ENCODE assay signal across 17 mouse cellular contexts in the genomic region with DNA sequence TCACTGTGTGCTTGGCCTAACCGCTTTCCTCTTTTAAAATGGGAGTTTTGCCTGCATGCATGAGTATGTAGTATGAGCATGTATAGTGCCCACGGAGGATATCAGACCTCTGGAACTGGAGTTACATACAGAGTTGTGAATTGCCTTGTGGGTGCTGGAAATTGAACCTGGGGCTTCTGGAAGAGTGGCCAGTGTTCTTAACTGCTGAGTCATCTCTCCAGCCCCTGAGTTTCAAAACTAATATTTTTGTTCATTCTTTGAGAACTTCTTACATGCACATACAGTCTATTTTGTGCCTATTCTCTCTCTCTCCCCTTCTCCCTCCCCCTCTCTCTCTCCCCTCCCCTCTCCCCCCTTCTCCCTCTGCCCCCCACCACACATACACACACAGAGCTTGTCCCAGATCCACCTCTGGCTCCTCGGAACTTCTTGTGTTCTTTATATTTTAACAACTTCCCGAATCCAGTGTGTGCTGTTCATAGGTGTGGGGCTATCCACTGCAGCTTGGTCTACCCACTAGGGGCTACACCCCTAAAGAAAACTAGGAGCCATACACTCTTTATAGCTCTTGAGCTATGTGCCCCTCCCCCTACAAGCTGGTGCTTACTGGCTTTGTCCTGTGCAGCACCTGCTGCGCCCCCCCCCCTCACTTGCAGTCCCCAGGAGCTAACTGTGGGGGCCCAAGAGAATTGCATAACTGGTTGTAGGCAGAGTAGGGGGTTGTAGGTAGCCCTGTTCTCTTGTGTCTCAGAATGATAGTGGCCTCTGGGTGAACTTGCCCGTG.
DNase-seq lines count a peak whose midpoint lies in the region; ATAC-seq lines count a peak whose summit lies in the region.
"Had no signal": no experiment of that assay in that cellular context is flagged by ENCODE, and none has a peak within 500 bp of the region (broad histone marks: within the 10 kb centered on the region; RNA-seq: fewer than 3 reads in every experiment).

No protein-coding gene starts in this region.

- 0 out of 2 replicates have a peak, but pooled peaks have one; percentile 47 for ATAC-seq in embryonic facial prominence, embryonic 12.5 days (ENCODE audit: insufficient number of reproducible peaks, insufficient read depth, low FRiP score, low TSS enrichment)
- 0 out of 2 replicates have a peak, but pooled peaks have one; percentile 25 for ATAC-seq in lung, embryonic 16.5 days (ENCODE audit: low read depth)
- peak; percentile 70 for ATAC-seq in intestine, embryonic 15.5 days
- ATAC-seq in hindbrain, embryonic 11.5 days (ENCODE audit: low FRiP score): no peak
- ATAC-seq in granulocyte monocyte progenitor cell, adult 5-6 weeks (replicated peaks; ENCODE audit: poor library complexity, severe bottlenecking): no peak
- ATAC-seq: hindbrain, embryonic 16.5 days; lung, postnatal 0 days had no signal

- no peak overlapping the region for H3K9ac ChIP-seq in embryonic facial prominence, embryonic 12.5 days
- no peak overlapping the region for H3K9ac ChIP-seq in lung, embryonic 16.5 days (ENCODE audit: low read length)
- H3K9ac ChIP-seq in intestine, embryonic 15.5 days: no peak overlapping the region
- no peak overlapping the region for H3K9ac ChIP-seq in hindbrain, embryonic 11.5 days (ENCODE audit: low read depth, low read length)

- H3K4me2 ChIP-seq in embryonic facial prominence, embryonic 12.5 days (replicated peaks): no peak overlapping the region
- no peak overlapping the region for H3K4me2 ChIP-seq in lung, embryonic 16.5 days (ENCODE audit: low read depth, low read length)
- no peak overlapping the region for H3K4me2 ChIP-seq in intestine, embryonic 15.5 days (replicated peaks)
- H3K4me2 ChIP-seq in hindbrain, embryonic 11.5 days (replicated peaks; ENCODE audit: low read depth, low read length): no peak overlapping the region

- DNase-seq in embryonic facial prominence, embryonic 10.5 days (ENCODE audit: low spot score): no peak
- no peak for DNase-seq in lung, adult 18-20 months
- DNase-seq in thymus, postnatal 36 days: peak; percentile 30 to 47
- no peak for DNase-seq in hindbrain, embryonic 11.5 days (ENCODE audit: low spot score)
- DNase-seq: adrenal gland, postnatal 10 days; cerebellum, adult 18-20 months; gastrocnemius, postnatal 10 days; heart, postnatal 14 days; kidney, adult 9 months; spleen, adult 18-20 months had no signal

- peaks cover 41% of the 10 kb centered on the region for H3K36me3 ChIP-seq in embryonic facial prominence, embryonic 12.5 days
- H3K36me3 ChIP-seq in embryonic facial prominence, embryonic 10.5 days (replicated peaks): peaks cover 65% of the 10 kb centered on the region
- H3K36me3 ChIP-seq in lung, embryonic 16.5 days (ENCODE audit: control insufficient read depth, insufficient read depth, low read length): peaks cover 27% of the 10 kb centered on the region
- 0 out of 2 replicates have a peak, but pooled peaks cover 4% of the 10 kb centered on the region for H3K36me3 ChIP-seq in intestine, embryonic 15.5 days
- H3K36me3 ChIP-seq in hindbrain, embryonic 11.5 days (ENCODE audit: control insufficient read depth, insufficient read depth, low read length): peaks cover 4% of the 10 kb centered on the region; the same call in 1 of the 2 replicates
- H3K36me3 ChIP-seq: G1E had no signal

- no peak overlapping the region for H3K27ac ChIP-seq in embryonic facial prominence, embryonic 12.5 days
- no peak overlapping the region for H3K27ac ChIP-seq in embryonic facial prominence, embryonic 10.5 days (replicated peaks)
- peak overlapping the region; percentile 53; the same call in 1 of the 2 replicates for H3K27ac ChIP-seq in lung, embryonic 16.5 days (ENCODE audit: low read length)
- no peak overlapping the region for H3K27ac ChIP-seq in intestine, embryonic 15.5 days
- H3K27ac ChIP-seq in hindbrain, embryonic 11.5 days (ENCODE audit: low read depth, low read length): no peak overlapping the region

- H3K4me1 ChIP-seq in embryonic facial prominence, embryonic 12.5 days: peaks cover 9% of the 10 kb centered on the region; the same call in 1 of the 2 replicates
- H3K4me1 ChIP-seq in embryonic facial prominence, embryonic 10.5 days: peaks cover 13% of the 10 kb centered on the region
- H3K4me1 ChIP-seq in lung, embryonic 16.5 days (replicated peaks; ENCODE audit: control insufficient read depth, insufficient read depth, low read length): peaks cover 25% of the 10 kb centered on the region
- H3K4me1 ChIP-seq in intestine, embryonic 15.5 days (replicated peaks): peaks cover 2% of the 10 kb centered on the region; the same call in 1 of the 2 replicates
- no peaks in the 10 kb centered on the region for H3K4me1 ChIP-seq in hindbrain, embryonic 11.5 days (replicated peaks; ENCODE audit: control insufficient read depth, insufficient read depth, low read length)

- no peaks in the 10 kb centered on the region for H3K27me3 ChIP-seq in embryonic facial prominence, embryonic 12.5 days
- H3K27me3 ChIP-seq in embryonic facial prominence, embryonic 10.5 days (replicated peaks; ENCODE audit: low read depth, poor library complexity, severe bottlenecking): no peaks in the 10 kb centered on the region
- H3K27me3 ChIP-seq in lung, embryonic 16.5 days (ENCODE audit: control insufficient read depth, insufficient read depth, low read depth, low read length): no peaks in the 10 kb centered on the region
- H3K27me3 ChIP-seq in intestine, embryonic 15.5 days (replicated peaks): no peaks in the 10 kb centered on the region
- H3K27me3 ChIP-seq in hindbrain, embryonic 11.5 days (ENCODE audit: control insufficient read depth, insufficient read depth, low read length): no peaks in the 10 kb centered on the region

- 70% methylated on average over 6 of the region's 6 CpGs for WGBS in embryonic facial prominence, embryonic 12.5 days
- 68% methylated on average over 6 of the region's 6 CpGs for WGBS in embryonic facial prominence, embryonic 10.5 days
- WGBS in lung, embryonic 16.5 days: 64% methylated on average over 6 of the region's 6 CpGs
- 70% methylated on average over 6 of the region's 6 CpGs for WGBS in intestine, embryonic 15.5 days
- 71% methylated on average over 6 of the region's 6 CpGs for WGBS in hindbrain, embryonic 11.5 days

- H3K9me3 ChIP-seq in embryonic facial prominence, embryonic 12.5 days: no peaks in the 10 kb centered on the region
- no peaks in the 10 kb centered on the region for H3K9me3 ChIP-seq in embryonic facial prominence, embryonic 10.5 days
- H3K9me3 ChIP-seq in lung, embryonic 16.5 days (ENCODE audit: control insufficient read depth, low read length): no peaks in the 10 kb centered on the region
- H3K9me3 ChIP-seq in intestine, embryonic 15.5 days: no peaks in the 10 kb centered on the region
- no peaks in the 10 kb centered on the region for H3K9me3 ChIP-seq in hindbrain, embryonic 11.5 days (ENCODE audit: control insufficient read depth, low read length)
- H3K9me3 ChIP-seq: G1E had no signal

- no peak overlapping the region for H3K4me3 ChIP-seq in embryonic facial prominence, embryonic 12.5 days
- no peak overlapping the region for H3K4me3 ChIP-seq in embryonic facial prominence, embryonic 10.5 days
- H3K4me3 ChIP-seq in lung, embryonic 16.5 days (ENCODE audit: low read length): no peak overlapping the region
- no peak overlapping the region for H3K4me3 ChIP-seq in intestine, embryonic 15.5 days (replicated peaks)
- no peak overlapping the region for H3K4me3 ChIP-seq in hindbrain, embryonic 11.5 days (ENCODE audit: low read depth, low read length)

Comparison
In these comparisons a context has a peak if more than half of its experiments do, and no peak if none do; other contexts are left out.
1. ATAC-seq: peak in embryonic facial prominence, embryonic 12.5 days (single experiment), lung, embryonic 16.5 days (single experiment) and intestine, embryonic 15.5 days (single experiment); none in hindbrain, embryonic 11.5 days (single experiment) and granulocyte monocyte progenitor cell, adult 5-6 weeks (single experiment).
2. DNase-seq: peak in thymus, postnatal 36 days (2 of 2); none in embryonic facial prominence, embryonic 10.5 days (single experiment), lung, adult 18-20 months (0 of 2) and hindbrain, embryonic 11.5 days (single experiment).